Mouse (Mus musculus) forebrain, embryonic 16.5 days (tissue): ENCODE data around the gene Mrrf. TPM values are rescaled to one million over a fixed set of nuclear protein-coding genes. Genes with fewer than 3 reads are reported as not detected.

Source experiments
- ATAC-seq: fragments of 200-750 bp; cut with Nextera tagmentation; 2 replicates; pipeline ENCODE4 v1.8.0; 2017; ENCODE audit warnings: mild to moderate bottlenecking, moderate library complexity
- H3K27ac ChIP-seq: fragments of 300-500 bp; sonication (generic); 2 replicates; pipeline ENCODE4 v1.5.1; 2014; ENCODE audit warnings: low read length, control low read depth
- H3K27me3 ChIP-seq: fragments of 300-500 bp; sonication (generic); replicated peaks from 2 replicates; pipeline ENCODE4 v1.6.1; 2014; ENCODE audit warnings: low read length; ENCODE audit not compliant: control insufficient read depth, insufficient read depth
- H3K36me3 ChIP-seq: fragments of 300-500 bp; sonication (generic); 2 replicates; pipeline ENCODE4 v1.6.1; 2014; ENCODE audit not compliant: control insufficient read depth, insufficient read depth
- H3K4me1 ChIP-seq: fragments of 300-500 bp; sonication (generic); replicated peaks from 2 replicates; pipeline ENCODE4 v1.6.1; 2014; ENCODE audit warnings: low read length; ENCODE audit not compliant: control insufficient read depth, insufficient read depth
- H3K4me2 ChIP-seq: fragments of 300-500 bp; sonication (generic); 2 replicates; pipeline ENCODE4 v1.6.1; 2014; ENCODE audit warnings: mild to moderate bottlenecking, low read length, control low read depth
- H3K4me3 ChIP-seq: fragments of 300-500 bp; sonication (generic); replicated peaks from 2 replicates; pipeline ENCODE4 v1.5.1; 2014; ENCODE audit warnings: mild to moderate bottlenecking, low read length, control low read depth
- H3K9ac ChIP-seq: fragments of 300-500 bp; sonication (generic); replicated peaks from 2 replicates; pipeline ENCODE4 v1.6.1; 2014; ENCODE audit warnings: low read depth, low read length, control low read depth
- H3K9me3 ChIP-seq: fragments of 300-500 bp; sonication (generic); 2 replicates; pipeline ENCODE4 v1.6.1; 2016; ENCODE audit warnings: low read length; ENCODE audit not compliant: control insufficient read depth
- WGBS: fragments of 180-500 bp; shearing (Covaris S2); extraction: QIAGEN DNeasy Blood & Tissue Kit; methylation state at CpG from one replicate; pipeline ENCODE4 v1.1.7; 2014; 5-methylcytosine and 5-hydroxymethylcytosine counted together
- polyA plus RNA-seq: library from polyadenylated mRNA; unstranded; fragments of >200 nt; fragmentation: Nextera tagmentation; extraction: Ambion mirVana; gene quantifications from 2 replicates; pipeline ENCODE4 v1.2.1, GENCODE M21; 2015

The Mrrf gene
- polyA plus RNA-seq, 1 experiment from 2014 or later, result 26.4 TPM

- Histone ChIP-seq H3K4me1 (peaks cover 9% of the 10 kb centered on the region), H3K4me3 (no peak overlapping the region), H3K9me3 (no peaks in the 10 kb centered on the region), H3K27ac (no peak overlapping the region), H3K9ac (no peak overlapping the region), H3K27me3 (peaks cover 5% of the 10 kb centered on the region; the same call in 1 of the 2 replicates), H3K4me2 (no peak overlapping the region), H3K36me3 (no peaks in the 10 kb centered on the region)
- no peak for ATAC-seq
Measured at GRCm38 (mm10) chr2:36216546-36216945, 80.4 kb downstream of the Mrrf start.

- 39% methylated on average over 4 of the region's 4 CpGs for WGBS
- H3K4me3 ChIP-seq, result no peak overlapping the region
- no peak overlapping the region for H3K27ac ChIP-seq
- no peak overlapping the region for H3K9ac ChIP-seq
- no peak overlapping the region for H3K4me2 ChIP-seq
- H3K27me3 ChIP-seq, result 0 out of 2 replicates have a peak, but pooled peaks cover under 1% of the 10 kb centered on the region
- no peaks in the 10 kb centered on the region for H3K36me3 ChIP-seq
- no peaks in the 10 kb centered on the region for H3K9me3 ChIP-seq
- no peak for ATAC-seq
- peaks cover 9% of the 10 kb centered on the region for H3K4me1 ChIP-seq
Measured at GRCm38 (mm10) chr2:36216953-36217573, 80.9 kb downstream of the Mrrf start.

GRCm38 (mm10) chr2:36217692-36218233 is 81.6 kb downstream of the Mrrf start:
- no peak overlapping the region for H3K27ac ChIP-seq
- 45% methylated on average over 5 of the region's 5 CpGs for WGBS
- ATAC-seq, result no peak

GRCm38 (mm10) chr2:36220106-36220505 is 83.9 kb downstream of the Mrrf start:
- H3K9me3 ChIP-seq, result no peaks in the 10 kb centered on the region
- WGBS, result 91% methylated on average over 8 of the region's 8 CpGs
- H3K36me3 ChIP-seq, result no peaks in the 10 kb centered on the region
- H3K4me3 ChIP-seq, result no peak overlapping the region
- ATAC-seq, result no peak
- H3K4me2 ChIP-seq, result no peak overlapping the region
- no peaks in the 10 kb centered on the region for H3K27me3 ChIP-seq
- H3K9ac ChIP-seq, result no peak overlapping the region
- H3K4me1 ChIP-seq, result no peaks in the 10 kb centered on the region
- no peak overlapping the region for H3K27ac ChIP-seq

More at GRCm38 (mm10) chr2:36217692-36218233, 81.6 kb downstream of the Mrrf start:
- Histone ChIP-seq H3K36me3 (no peaks in the 10 kb centered on the region), H3K9me3 (no peaks in the 10 kb centered on the region), H3K4me3 (no peak overlapping the region), H3K27me3 (no peaks in the 10 kb centered on the region), H3K4me2 (no peak overlapping the region), H3K9ac (no peak overlapping the region), H3K4me1 (peaks cover 9% of the 10 kb centered on the region)

GRCm38 (mm10) chr2:36220891-36221290 is 84.7 kb downstream of the Mrrf start:
- Histone ChIP-seq H3K9ac (no peak overlapping the region), H3K4me2 (no peak overlapping the region), H3K27me3 (no peaks in the 10 kb centered on the region), H3K36me3 (no peaks in the 10 kb centered on the region), H3K9me3 (no peaks in the 10 kb centered on the region), H3K27ac (no peak overlapping the region), H3K4me3 (no peak overlapping the region), H3K4me1 (no peaks in the 10 kb centered on the region)
- 53% methylated on average over 4 of the region's 4 CpGs for WGBS
- ATAC-seq, result no peak

DNA sequence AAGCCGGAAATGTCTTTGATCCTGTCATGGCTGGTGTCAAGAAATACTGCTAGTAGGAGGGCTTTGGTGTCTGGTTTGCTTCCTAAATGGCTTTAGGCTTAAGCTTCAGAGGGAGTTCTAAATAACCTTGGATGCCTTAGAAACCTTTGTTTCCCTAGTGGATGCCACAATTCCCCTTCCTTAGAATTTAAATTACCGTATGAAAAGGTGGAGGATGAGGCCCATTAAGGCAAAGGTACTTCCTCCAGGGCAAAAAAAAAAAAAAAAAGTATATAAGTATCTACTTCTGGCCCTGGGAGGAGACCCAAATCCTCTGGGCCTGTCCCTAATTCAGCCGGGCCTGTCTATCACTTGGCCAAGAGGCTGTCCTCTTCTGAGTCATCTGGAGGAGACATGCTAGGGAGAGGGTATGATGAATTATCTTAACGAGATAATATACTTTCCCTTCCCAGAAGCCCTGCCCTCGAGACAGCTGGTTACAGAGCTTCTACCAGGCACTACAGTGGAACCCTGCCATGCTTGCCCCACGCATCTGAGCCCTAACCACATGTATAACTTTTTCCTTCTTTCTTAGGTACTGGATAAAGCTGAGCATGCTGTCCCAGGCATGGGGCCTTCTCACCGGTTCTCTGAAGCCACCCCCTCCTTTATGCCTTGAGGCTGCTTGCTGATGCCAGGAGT is 86.1 kb downstream of the Mrrf start:
- no peaks in the 10 kb centered on the region for H3K9me3 ChIP-seq
- WGBS, result 51% methylated on average over 7 of the region's 7 CpGs
- ATAC-seq, result no peak
- no peak overlapping the region for H3K4me3 ChIP-seq
- H3K27me3 ChIP-seq, result no peaks in the 10 kb centered on the region
- H3K4me2 ChIP-seq, result no peak overlapping the region
- H3K27ac ChIP-seq, result no peak overlapping the region
- H3K9ac ChIP-seq, result no peak overlapping the region
- H3K4me1 ChIP-seq, result no peaks in the 10 kb centered on the region
- no peaks in the 10 kb centered on the region for H3K36me3 ChIP-seq

DNA sequence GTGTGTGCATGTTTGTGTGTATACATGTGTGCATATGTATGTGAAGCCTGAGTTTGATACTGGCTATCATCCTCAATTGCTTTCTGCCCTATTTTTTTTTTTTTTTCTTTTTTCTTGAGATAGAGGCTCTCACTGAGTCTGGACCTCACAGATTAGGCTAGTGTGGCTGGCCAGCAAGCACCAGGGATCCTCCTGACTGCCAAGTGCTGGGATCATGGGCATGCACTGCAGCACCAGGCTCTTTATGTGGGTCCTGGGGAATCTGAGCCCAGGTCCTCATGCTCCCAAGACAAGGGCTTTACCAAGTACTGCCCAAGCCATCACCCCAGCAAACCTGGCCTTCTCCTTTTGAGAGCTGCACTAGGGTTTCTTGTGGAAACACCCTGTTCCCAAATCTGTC is 87.2 kb downstream of the Mrrf start:
- no peak overlapping the region for H3K4me2 ChIP-seq
- H3K27ac ChIP-seq, result no peak overlapping the region
- H3K36me3 ChIP-seq, result no peaks in the 10 kb centered on the region
- ATAC-seq, result no peak
- H3K4me3 ChIP-seq, result no peak overlapping the region
- H3K4me1 ChIP-seq, result no peaks in the 10 kb centered on the region
- no peak overlapping the region for H3K9ac ChIP-seq
- H3K9me3 ChIP-seq, result no peaks in the 10 kb centered on the region
- no peaks in the 10 kb centered on the region for H3K27me3 ChIP-seq

- Histone ChIP-seq H3K4me3 (no peak overlapping the region), H3K4me1 (no peaks in the 10 kb centered on the region), H3K36me3 (no peaks in the 10 kb centered on the region), H3K9ac (no peak overlapping the region), H3K9me3 (no peaks in the 10 kb centered on the region), H3K4me2 (no peak overlapping the region), H3K27ac (no peak overlapping the region), H3K27me3 (no peaks in the 10 kb centered on the region)
- no peak for ATAC-seq
- 87% methylated on average over 7 of the region's 7 CpGs for WGBS
Measured at GRCm38 (mm10) chr2:36224153-36224552, 88.0 kb downstream of the Mrrf start.

DNA sequence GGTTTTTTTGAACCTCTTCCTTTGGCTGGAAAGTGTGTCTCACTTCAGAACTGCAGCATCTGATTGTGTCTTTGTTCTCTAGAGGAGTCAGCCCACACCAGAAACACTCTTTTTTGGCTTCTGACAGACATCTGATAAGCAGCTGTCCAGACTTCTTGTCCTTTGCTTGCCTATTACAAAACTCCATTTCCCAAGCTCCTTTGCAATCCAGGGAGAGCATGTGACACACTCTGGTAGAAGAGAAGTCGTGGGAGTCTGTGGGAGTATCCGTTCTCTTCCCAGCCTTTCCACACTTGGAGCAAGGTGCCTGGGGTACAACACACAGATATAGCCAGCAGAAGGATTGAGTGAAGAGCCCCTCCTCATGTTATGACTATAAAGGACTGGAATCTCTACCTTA is 88.4 kb downstream of the Mrrf start:
- WGBS, result 30% methylated on average over 2 of the region's 2 CpGs
- no peaks in the 10 kb centered on the region for H3K9me3 ChIP-seq
- no peak for ATAC-seq

More for the DNA sequence above, 88.4 kb downstream of the Mrrf start:
- Histone ChIP-seq H3K36me3 (no peaks in the 10 kb centered on the region), H3K4me2 (no peak overlapping the region), H3K4me1 (no peaks in the 10 kb centered on the region), H3K27me3 (no peaks in the 10 kb centered on the region), H3K9ac (no peak overlapping the region), H3K4me3 (no peak overlapping the region), H3K27ac (no peak overlapping the region)
